Mouse (Mus musculus): ENCODE measurements around the gene Mrpl3. TPM values are rescaled to one million over a fixed set of nuclear protein-coding genes. Genes with fewer than 3 reads are reported as not detected.
"Not testable (repeated sequence)": the region's sequence is repeated elsewhere in the genome, so short reads cannot be mapped to it uniquely, and the experiment has no call there.

Gene Mrpl3
- polyA plus RNA-seq, 1 experiment from 2014 or later, result 103 TPM

GRCm38 (mm10) chr9:105072991-105073748 lies 20.1 kb downstream of the Mrpl3 start:
- WGBS, result 80% methylated on average over 4 of the region's 4 CpGs
- Histone ChIP-seq H3K4me2 (no peak overlapping the region), H3K9me3 (no peaks in the 10 kb centered on the region), H3K9ac (no peak overlapping the region), H3K36me3 (peaks cover 84% of the 10 kb centered on the region), H3K27ac (replicated peaks) (no peak overlapping the region), H3K4me1 (replicated peaks) (no peaks in the 10 kb centered on the region), H3K4me3 (no peak overlapping the region), H3K27me3 (no peaks in the 10 kb centered on the region)
- ATAC-seq (ENCODE audit: low read depth), result no peak

DNA sequence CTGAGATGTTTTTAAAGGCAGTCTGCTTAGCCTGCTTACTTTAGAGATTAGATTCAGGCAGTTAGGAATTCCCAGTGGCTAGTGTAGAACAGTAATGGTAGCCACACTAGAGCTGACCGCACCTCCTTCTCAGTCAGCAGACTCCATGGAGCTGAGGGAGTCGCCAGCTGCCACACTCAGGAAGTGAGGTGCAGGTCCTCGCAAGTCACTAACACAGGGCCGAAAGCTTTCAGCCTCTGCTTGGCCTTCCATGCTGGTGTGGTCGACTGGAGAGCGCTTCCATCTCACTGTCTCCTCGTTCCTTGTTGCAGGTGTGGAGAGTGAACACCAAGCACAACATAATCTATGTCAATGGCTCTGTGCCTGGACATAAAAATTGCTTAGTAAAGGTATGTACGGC lies 21.8 kb downstream of the Mrpl3 start:
- no peaks in the 10 kb centered on the region for H3K4me1 ChIP-seq (replicated peaks)
- H3K9ac ChIP-seq, result no peak overlapping the region
- no peak for ATAC-seq (ENCODE audit: low read depth)
- no peaks in the 10 kb centered on the region for H3K27me3 ChIP-seq
- no peak overlapping the region for H3K27ac ChIP-seq (replicated peaks)
- H3K36me3 ChIP-seq, result peaks cover 73% of the 10 kb centered on the region
- no peak overlapping the region for H3K4me2 ChIP-seq
- WGBS, result 95% methylated on average over 8 of the region's 8 CpGs
- H3K4me3 ChIP-seq, result no peak overlapping the region
- H3K9me3 ChIP-seq, result no peaks in the 10 kb centered on the region

- Histone ChIP-seq H3K4me3 (no peak overlapping the region), H3K9ac (no peak overlapping the region), H3K9me3 (no peaks in the 10 kb centered on the region), H3K4me1 (replicated peaks) (no peaks in the 10 kb centered on the region), H3K27ac (replicated peaks) (no peak overlapping the region), H3K4me2 (no peak overlapping the region), H3K36me3 (peaks cover 61% of the 10 kb centered on the region), H3K27me3 (no peaks in the 10 kb centered on the region)
- 94% methylated on average over 13 of the region's 13 CpGs for WGBS
- no peak for ATAC-seq (ENCODE audit: low read depth)
These were observed 23.9 kb downstream of the Mrpl3 start for GRCm38 (mm10) chr9:105076756-105077424.

GRCm38 (mm10) chr9:105078460-105078859 lies 25.4 kb downstream of the Mrpl3 start:
- 90% methylated on average over 4 of the region's 4 CpGs for WGBS
- Histone ChIP-seq H3K9me3 (no peaks in the 10 kb centered on the region), H3K27me3 (no peaks in the 10 kb centered on the region), H3K4me3 (no peak overlapping the region), H3K36me3 (peaks cover 45% of the 10 kb centered on the region), H3K4me1 (replicated peaks) (no peaks in the 10 kb centered on the region), H3K4me2 (no peak overlapping the region), H3K9ac (no peak overlapping the region), H3K27ac (replicated peaks) (no peak overlapping the region)
- no peak for ATAC-seq (ENCODE audit: low read depth)

DNA sequence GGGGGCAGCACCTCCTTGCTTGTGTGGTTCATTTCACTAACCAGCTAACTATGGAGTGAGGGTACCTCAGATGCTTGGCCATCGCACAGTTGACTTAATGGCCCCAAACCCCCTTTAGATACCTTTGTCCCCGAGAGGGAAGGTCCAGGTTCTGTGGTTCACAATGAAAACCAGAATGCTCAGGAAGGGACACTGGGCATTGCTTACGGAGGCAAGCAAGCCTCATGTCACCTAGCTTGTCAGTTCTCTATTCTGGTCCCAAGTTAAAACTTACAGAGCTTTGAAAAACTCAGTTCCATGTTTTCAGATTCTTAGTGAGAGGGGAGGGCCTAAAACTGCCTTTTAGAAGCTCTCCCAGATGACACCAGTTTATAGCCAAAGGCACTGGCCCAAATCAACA lies 27.2 kb downstream of the Mrpl3 start:
- H3K9me3 ChIP-seq, result no peaks in the 10 kb centered on the region
- no peak overlapping the region for H3K27ac ChIP-seq (replicated peaks)
- WGBS, result 92% methylated on average over 3 of the region's 3 CpGs
- H3K4me2 ChIP-seq, result no peak overlapping the region
- H3K4me1 ChIP-seq (replicated peaks), result no peaks in the 10 kb centered on the region
- no peaks in the 10 kb centered on the region for H3K27me3 ChIP-seq
- no peak for ATAC-seq (ENCODE audit: low read depth)
- H3K9ac ChIP-seq, result no peak overlapping the region
- peaks cover 30% of the 10 kb centered on the region for H3K36me3 ChIP-seq
- no peak overlapping the region for H3K4me3 ChIP-seq

DNA sequence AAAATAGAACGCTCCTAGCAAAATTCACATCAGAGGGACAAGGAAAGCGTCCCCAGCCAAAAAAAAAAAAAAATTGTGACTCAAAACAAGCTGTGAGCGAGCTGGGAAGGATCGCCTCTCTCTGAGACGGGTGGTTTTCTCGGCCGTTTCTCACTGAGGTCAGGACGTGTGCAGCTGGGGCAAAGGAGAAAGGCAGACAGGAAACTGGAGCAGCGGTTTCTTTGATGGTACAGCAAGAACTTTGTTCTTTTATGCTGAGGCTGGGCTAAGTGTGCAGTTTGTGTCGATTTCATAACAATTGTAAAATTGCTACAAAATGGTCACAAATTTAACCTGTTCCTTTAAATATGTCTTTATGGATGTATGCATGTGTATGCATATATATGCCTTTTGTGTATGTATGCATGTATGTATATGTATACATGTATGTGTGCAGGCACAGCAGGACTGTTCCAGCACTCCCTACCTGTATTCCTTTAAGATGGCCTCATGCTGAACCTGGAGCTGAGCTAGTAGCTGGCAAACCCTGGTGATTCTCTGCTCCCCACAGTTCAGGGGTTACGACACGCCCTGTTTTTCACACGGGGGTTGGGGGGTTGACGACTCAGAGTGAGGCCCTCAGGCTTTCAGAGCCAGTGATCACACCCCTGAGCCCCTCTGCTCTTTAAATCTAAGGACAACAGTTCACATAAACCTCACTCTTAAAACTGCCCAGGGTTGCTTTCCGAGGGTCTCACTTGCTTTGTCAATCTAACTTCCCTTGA lies 48.0 kb downstream of the Mrpl3 start:
- no peak for ATAC-seq (ENCODE audit: low read depth)
- Histone ChIP-seq H3K4me3 (no peak overlapping the region), H3K4me1 (replicated peaks) (peaks cover 5% of the 10 kb centered on the region; the same call in 1 of the 2 replicates), H3K4me2 (no peak overlapping the region), H3K36me3 (no peaks in the 10 kb centered on the region), H3K27me3 (no peaks in the 10 kb centered on the region), H3K9ac (no peak overlapping the region), H3K27ac (replicated peaks) (no peak overlapping the region), H3K9me3 (no peaks in the 10 kb centered on the region)
- 65% methylated on average over 15 of the region's 15 CpGs for whole genome bisulfite sequencing

DNA sequence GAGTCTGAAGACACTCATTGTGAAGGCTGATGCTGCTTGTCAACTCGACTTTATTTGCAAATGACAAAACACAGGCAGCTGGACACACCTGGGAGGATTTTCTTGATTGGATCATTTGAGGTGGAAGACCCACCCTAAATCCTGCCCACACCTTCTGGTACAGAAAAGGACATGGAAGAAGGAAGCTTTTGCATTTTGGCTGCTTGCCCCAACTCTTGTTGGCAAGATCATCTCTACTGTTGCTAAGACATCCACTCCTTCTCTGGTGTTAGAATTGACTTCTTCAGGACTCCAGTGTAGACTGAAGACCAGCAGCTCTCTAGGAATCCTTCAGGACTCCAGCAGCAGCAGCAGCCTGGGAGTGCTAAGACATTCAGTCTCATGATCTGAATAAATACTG lies 48.9 kb downstream of the Mrpl3 start:
- no peak overlapping the region for H3K9ac ChIP-seq
- no peak overlapping the region for H3K4me3 ChIP-seq
- H3K9me3 ChIP-seq, result 0 out of 2 replicates have a peak, but pooled peaks cover 2% of the 10 kb centered on the region
- H3K36me3 ChIP-seq, result no peaks in the 10 kb centered on the region
- H3K27me3 ChIP-seq, result no peaks in the 10 kb centered on the region
- H3K4me1 ChIP-seq (replicated peaks), result peaks cover 5% of the 10 kb centered on the region; the same call in 1 of the 2 replicates
- WGBS, result 53% methylated on average over 1 of the region's 1 CpGs
- H3K4me2 ChIP-seq, result no peak overlapping the region
- ATAC-seq (ENCODE audit: low read depth), result no peak
- no peak overlapping the region for H3K27ac ChIP-seq (replicated peaks)

DNA sequence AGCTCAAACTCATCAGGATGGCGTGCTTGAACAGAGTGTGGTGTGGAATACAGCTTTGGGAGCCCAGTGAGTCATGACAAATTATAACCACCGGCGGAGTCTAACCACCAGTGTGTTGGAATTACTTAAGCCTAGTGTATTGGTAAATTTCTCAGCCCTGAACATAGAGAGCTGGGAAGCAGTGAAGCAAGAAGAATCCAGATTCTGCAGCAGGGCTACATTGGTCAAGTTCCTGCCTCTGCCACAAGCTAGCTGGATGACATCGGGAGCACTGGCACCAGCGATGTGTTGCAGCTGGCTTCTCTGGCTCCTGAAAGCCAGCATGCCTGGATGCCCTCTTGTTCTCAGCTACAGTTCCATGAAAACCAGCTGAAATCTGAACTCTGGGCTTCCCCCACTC lies 50.9 kb downstream of the Mrpl3 start:
- H3K36me3 ChIP-seq, result no peaks in the 10 kb centered on the region
- H3K27ac ChIP-seq (replicated peaks), result no peak overlapping the region
- no peak overlapping the region for H3K4me3 ChIP-seq
- no peak overlapping the region for H3K9ac ChIP-seq
- no peaks in the 10 kb centered on the region for H3K27me3 ChIP-seq
- no peak overlapping the region for H3K4me2 ChIP-seq
- no peaks in the 10 kb centered on the region for H3K4me1 ChIP-seq (replicated peaks)
- 85% methylated on average over 5 of the region's 5 CpGs for WGBS
- no peak for ATAC-seq (ENCODE audit: low read depth)
- H3K9me3 ChIP-seq, result 0 out of 2 replicates have a peak, but pooled peaks cover 2% of the 10 kb centered on the region

DNA sequence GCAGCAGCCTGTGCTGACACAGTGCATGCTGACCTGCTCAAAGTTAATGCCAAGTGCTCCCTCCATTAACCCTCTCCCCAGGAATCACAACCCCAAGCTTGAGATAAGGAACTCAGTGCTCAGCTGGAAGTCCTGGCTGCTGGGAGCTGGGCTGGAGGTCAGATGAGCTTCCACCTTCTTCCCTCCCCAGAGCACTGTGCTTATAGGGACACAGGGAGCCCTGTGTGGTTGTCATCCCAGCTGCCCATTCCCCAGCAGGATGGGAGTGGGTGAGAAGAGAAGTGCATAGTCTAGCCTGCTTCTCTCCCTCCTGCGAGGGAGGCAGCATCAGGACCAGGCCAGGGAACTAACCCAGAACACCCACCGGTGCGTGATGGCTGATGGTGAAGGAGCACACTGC lies 72.2 kb downstream of the Mrpl3 start:
- not testable (repeated sequence) for ATAC-seq (ENCODE audit: low read depth); H3K36me3 ChIP-seq; H3K4me3 ChIP-seq; H3K9me3 ChIP-seq; H3K4me2 ChIP-seq; H3K27me3 ChIP-seq; H3K9ac ChIP-seq; H3K27ac ChIP-seq (replicated peaks)
- WGBS, result 100% methylated on average over 3 of the region's 3 CpGs
- peaks cover 13% of the 10 kb centered on the region for H3K4me1 ChIP-seq (replicated peaks)

Other genes with a start within 250 kb of the Mrpl3 start
- 26.0 and 27.1 TPM in 2 replicates for gene Nudt16, start 78.6 kb downstream of the Mrpl3 start, polyA plus RNA-seq (2015; fragmentation: Nextera tagmentation; extraction: Ambion mirVana)
- not detected in 2 replicates for gene 1700080E11Rik, start 91.9 kb downstream of the Mrpl3 start, polyA plus RNA-seq (2015; fragmentation: Nextera tagmentation; extraction: Ambion mirVana)